Mouse (Mus musculus) G1E-ER4 (cell line): Measurements from ENCODE around the gene Gm15097. TPM values are rescaled to one million over a fixed set of nuclear protein-coding genes. Genes with fewer than 3 reads are reported as not detected.
"Not testable (repeated sequence)": the region's sequence is repeated elsewhere in the genome, so short reads cannot be mapped to it uniquely, and the experiment has no call there.

ENCODE experiments used
- GATA1 ChIP-seq: IDR thresholded peaks from one replicate; pipeline ENCODE4 v1.8.0; 2012; ENCODE audit warnings: low read length, inconsistent platforms
- polyA plus RNA-seq: library from polyadenylated mRNA; stranded (reverse); fragments of >175 nt; gene quantifications from 2 replicates; pipeline ENCODE4 v1.2.3, GENCODE M21; 2012

The Gm15097 gene
- not detected in 2 replicates for polyA plus RNA-seq

GRCm38 (mm10) chrX:149784173-149784572 lies at the start of gene Gm15097:
Gene Gm15097 (plus strand): TSS chrX:149784473.
- not testable (repeated sequence) for TF ChIP-seq GATA1

Other genes starting within 250 kb of the Gm15097 start
- gene Gm10439, start 189.9 kb upstream of the Gm15097 start, polyA plus RNA-seq, result not detected in 2 replicates
- gene Gm15091, start 157.2 kb downstream of the Gm15097 start, polyA plus RNA-seq, result not detected in 2 replicates